Mouse (Mus musculus): ENCODE results near the gene Zrsr1. TPM values are rescaled to one million over a fixed set of nuclear protein-coding genes. Genes with fewer than 3 reads are reported as not detected.

Gene Zrsr1
- total RNA-seq, 2 experiments from 2014 or later: 10.2 to 11.6 TPM

DNA sequence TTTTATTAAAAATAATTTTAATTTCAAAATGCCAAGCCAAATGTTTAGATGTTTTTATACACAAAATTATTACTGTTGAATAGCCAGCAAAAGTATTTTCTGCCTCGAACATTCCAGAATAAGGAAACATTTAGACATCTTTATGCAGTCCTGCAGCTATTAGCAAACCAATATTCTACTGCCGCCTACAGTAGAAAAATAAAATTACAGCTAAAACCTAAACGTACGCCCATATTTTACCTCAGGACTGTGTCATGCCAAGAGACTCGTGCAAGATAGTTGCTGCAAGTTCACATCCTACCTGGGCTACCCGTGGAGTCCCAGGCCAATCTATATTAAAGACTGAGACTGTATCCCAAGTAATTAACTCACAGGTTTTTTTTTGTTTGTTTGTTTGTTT is 2.3 kb upstream of the Zrsr1 start:
- DNase-seq: no peak
- intact Hi-C loops (cut with DNase I): loop anchor here (10.0 kb wide), 1 partner anchor 745 kb away; no protein-coding TSS in a partner anchor

DNA sequence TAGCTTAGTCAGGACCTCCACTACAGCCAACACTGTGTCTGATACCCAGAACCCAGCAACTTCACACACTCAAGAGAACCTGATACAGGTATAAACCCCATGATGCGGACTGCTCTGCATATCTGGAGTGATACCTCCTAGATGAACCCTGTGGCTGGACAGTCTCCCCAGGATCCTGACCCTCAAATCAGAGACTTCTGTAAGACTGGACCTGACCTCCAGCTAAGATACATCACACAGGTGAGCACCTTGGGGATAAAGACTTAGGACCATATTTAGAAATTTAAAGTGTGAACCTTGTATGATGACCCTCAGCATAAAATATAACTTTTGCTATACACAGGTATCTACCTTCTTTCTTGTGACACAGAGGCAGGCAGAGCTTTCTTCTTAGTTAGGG is 1.3 kb upstream of the Zrsr1 start:
- no peak for DNase-seq
- intact Hi-C loops (cut with DNase I): no loop called here

DNA sequence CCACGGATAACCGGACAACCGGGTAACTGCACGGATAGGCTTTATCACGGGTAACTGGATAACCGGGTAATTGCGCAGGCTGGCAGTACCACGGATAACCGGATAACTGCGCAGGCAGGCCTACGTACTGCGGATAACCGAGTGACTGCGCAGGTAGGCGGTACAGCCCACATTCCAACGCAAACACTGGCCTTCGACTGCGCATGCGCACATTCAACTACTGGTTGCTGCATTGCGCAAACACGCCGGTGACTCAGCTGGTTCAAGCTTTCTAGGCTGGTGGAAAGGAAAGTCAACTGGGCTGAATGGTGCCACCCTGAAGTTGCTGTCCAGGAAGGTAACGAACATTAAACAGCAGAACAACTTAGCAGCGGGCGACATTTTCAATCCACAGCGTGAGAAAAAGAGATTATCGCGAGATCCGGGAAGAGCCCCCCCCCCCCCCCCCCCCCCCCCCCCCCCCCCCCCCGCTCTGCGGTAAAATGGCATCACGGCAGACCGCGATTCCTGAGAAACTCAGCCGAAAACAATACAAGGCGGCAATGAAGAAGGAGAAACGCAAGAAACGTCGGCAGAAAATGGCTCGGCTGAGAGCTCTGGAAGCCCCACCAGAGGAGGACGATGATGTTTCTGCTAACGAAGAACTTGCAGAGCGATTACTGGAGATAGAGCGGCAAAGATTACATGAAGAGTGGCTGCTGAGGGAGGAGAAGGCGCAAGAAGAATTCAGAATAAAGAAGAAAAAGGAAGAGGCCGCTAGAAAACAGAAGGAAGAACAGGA is 1.1 kb downstream of the Zrsr1 start:
- peak; percentile 75 to 82 for DNase-seq
- intact Hi-C loops (cut with DNase I): no loop called here

DNA sequence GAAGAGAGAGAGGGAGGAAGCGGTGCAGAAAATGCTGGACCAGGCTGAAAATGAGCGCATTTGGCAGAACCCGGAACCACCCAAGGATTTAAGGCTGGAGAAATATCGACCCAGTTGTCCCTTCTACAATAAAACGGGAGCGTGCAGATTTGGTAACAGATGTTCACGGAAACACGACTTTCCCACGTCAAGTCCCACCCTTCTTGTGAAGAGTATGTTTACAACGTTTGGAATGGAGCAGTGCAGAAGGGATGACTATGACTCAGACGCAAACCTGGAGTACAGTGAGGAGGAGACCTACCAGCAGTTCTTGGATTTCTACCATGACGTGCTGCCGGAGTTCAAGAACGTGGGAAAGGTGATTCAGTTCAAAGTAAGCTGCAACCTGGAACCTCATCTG is 1.8 kb downstream of the Zrsr1 start:
- intact Hi-C loops (cut with DNase I): no loop called here
- no peak for DNase-seq

DNA sequence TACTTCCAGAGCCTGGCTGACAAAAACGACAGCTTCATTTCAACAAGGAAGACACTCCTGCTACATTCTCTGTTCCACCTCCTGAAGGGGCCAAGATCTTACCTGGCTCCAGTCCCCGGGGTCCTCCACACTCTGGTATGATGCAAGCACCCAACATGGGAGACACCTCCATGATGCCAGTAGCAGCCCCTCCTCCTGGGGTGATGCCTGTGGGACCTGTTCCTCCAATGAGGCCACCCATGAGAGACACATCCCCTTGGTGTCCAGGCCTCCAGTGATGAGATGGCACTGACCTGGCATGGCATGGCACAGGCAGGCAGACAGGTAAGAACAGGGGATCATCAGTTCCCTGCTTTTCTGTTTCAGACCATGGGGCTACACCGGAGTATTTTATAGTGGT is 6.4 kb downstream of the Zrsr1 start:
- intact Hi-C loops (cut with DNase I): no loop called here
- no peak for DNase-seq

DNA sequence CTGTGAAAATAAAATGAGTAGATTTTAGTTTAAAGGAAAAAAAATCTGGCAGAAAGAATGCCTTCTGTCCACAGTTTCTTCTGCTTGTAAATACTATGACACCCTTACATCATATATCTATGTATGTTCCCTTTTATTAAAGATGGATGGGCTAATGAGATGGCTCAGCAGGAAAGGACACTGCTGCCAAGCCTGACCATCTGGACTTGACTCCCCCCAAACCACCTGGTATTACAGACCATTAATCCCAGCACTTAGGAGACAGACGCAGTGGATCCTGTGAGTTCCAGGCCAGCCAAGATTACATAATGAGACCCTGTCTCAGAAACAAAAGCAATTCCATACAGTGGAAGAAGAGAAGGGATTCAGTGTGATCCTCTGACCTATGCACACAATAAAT is 6.9 kb downstream of the Zrsr1 start:
- DNase-seq: no peak
- intact Hi-C loops (cut with DNase I): no loop called here

DNA sequence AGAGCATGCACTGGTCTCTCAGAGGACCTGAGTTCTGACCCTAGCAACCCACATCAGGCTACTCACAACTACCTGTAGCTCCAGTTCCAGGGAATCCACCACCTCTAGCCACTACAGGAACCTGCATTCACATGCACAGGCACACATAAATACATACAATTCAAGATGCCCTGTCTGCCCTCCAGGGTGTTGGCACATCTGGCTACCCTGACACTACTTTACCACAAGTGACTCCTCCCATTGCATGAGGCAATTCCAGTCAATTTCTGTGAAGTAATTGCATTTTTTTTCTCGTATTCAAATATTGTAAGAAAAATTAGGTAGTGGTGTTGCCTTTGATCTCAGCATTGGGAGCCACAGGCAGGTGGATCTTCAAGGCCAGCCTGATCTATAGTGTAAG is 7.4 kb downstream of the Zrsr1 start:
- no peak for DNase-seq
- intact Hi-C loops (cut with DNase I): no loop called here

DNA sequence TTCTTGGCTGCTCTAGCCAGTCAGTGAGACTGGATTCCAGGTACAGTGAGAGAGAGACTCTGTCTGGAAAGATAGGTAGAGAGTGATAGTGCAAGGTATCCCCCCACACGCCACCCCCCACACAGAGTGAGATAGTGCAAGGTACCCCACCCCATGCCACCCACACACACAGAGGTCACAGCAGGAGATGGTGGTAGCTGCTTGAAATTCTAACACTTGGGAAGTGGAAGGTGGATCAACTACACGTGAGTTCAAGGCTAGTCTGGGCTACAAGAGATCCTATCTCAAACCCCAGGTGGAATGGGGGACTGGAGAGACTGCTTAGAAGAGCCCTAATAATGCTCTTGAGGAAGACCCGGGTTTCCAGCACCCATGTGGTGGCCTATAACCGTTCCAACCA is 9.2 kb downstream of the Zrsr1 start:
- DNase-seq: no peak
- intact Hi-C loops (cut with DNase I): loop anchor here (10.0 kb wide), 3 partner anchors 466 to 584 kb away; partner anchors contain the start of genes Ahsa2 and Tmem17

DNA sequence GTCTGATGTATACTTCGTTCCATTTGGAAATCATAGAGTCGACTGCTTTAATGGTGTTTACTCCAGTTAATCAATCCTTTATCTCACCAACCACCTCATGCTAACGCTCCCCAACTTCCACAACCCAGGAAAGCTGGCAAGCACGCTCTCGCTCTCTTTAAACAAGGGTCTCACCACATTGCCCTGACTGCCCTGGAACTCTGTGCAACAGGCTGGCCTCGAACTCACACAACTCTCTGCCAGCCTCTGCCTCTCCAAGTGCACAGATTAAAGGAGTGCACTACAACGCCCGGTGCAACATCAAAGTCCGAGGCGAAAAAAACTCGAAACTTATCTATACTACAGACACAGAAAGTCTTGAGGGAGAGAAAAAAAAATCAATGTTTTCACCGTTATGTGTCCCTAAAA is 9.7 kb downstream of the Zrsr1 start:
- DNase-seq: peak in 1 of 2 experiments; percentile 35
- intact Hi-C loops (cut with DNase I): loop anchor here (10.0 kb wide), 3 partner anchors 467 to 583 kb away; partner anchors contain the start of genes Ahsa2 and Tmem17

DNA sequence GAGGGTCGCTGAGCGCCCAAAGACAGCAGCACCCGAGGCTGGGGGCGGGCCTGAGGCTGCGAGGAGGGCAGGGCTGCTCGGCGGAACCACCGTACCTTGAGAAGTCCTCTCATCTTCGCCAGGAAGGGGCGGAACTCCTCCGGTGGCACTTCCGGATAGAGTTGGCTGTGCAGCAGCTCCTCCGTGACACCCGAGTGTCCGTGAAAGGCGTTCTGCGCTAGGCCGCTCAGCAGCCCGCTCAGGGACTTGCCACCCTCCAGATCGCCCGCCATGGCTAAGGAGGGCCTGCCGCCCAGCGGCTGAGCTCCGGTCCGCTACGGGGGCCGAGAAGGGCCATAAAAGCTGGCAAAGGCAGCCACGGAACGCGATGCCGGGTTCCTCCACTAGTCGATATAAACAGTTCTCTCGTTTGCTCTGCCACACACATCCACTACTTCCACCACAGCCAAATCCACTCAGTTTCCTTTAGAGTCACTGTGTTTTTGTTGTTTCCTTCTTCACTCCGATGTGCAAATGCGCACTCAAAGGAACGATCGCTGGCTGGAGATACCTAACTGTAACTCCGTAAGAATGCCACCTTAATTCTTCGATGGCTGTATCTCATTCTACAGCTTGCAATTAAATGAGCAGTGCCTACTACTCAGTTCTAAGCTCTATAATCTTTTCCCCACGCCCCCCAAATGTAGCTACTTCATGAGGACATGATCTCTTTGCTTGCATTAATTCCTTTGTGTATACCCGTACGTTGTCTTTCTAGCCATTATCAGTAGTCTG is 10.4 kb downstream of the Zrsr1 start, which contains the start of the genes Gm28048 and Commd1:
Gene Gm28048, minus strand, starts transcription at position 107 of the 774 bp plus-strand sequence.
Gene Commd1, minus strand, starts transcription at position 399 of the 774 bp plus-strand sequence.
- intact Hi-C loops (cut with DNase I): loop anchor here (10.0 kb wide), 3 partner anchors 467 to 583 kb away; partner anchors contain the start of genes Ahsa2 and Tmem17
- peak; percentile 98 to 99 for DNase-seq

DNA sequence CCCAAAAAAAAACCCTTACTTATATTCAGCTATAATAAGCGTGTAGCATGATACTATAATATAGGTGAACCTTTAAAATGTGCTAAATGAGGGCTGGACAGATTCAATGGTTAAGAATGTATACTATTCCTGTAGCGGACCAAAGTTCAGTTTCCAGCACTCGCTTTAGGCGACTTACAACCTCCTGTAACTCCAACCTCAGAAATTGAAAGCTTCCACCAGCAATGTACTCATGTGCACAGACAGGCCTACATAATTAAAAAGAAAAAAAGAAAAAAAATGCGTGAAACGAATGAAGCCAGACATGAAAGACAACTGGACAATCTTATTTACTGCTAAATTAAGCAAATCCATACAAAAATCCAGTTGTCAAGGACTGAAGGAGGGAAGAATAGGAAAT is 11.0 kb downstream of the Zrsr1 start:
- DNase-seq: no peak
- intact Hi-C loops (cut with DNase I): loop anchor here (10.0 kb wide), 3 partner anchors 468 to 582 kb away; partner anchors contain the start of genes Ahsa2 and Tmem17

DNA sequence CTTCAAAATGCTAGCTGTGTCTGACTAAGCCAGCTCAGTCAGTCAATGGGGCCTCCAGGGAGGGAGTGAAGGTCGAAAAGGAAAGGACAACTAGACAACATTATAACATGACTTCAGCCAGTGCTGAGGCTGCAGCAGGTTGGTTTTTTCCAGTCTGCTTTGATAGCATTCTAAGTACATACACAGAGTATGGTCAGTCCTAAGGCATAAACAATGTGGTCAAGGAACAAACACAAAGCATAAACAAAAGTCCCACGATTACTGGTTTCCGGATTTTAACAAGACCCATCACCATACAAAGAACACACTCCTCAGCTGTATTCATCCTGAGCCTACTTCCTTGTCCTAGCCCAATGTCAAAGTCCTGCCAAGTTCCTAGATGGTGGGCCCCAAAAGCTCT is 13.7 kb downstream of the Zrsr1 start:
- intact Hi-C loops (cut with DNase I): loop anchor here (5.0 to 10.0 kb wide), 4 partner anchors 162 to 579 kb away; partner anchors contain the start of genes Ahsa2 and Tmem17
- no peak for DNase-seq

DNA sequence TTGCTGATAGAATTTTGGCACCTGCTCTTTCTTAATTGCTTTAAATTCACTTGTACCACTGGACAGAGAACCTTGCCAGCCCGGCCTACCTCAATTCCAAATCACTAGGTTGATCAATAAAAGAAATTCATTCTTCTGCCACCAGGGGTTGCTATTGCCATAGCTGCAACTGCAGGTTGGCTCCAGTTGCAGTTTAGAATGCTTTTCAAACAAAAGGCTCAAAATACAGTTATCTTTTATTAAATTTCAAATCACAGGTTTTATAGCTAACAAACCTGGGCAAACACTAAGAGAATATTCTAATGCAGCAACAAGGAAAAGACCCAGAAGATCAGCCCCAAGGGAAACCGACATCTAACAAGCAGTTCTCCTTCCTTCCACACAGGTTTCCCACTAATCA is 15.6 kb downstream of the Zrsr1 start:
- peak; percentile 39 to 67 for DNase-seq
- intact Hi-C loops (cut with DNase I): loop anchor here (2.0 to 10.0 kb wide), 5 partner anchors 160 to 577 kb away; partner anchors contain the start of genes Ahsa2 and Tmem17

DNA sequence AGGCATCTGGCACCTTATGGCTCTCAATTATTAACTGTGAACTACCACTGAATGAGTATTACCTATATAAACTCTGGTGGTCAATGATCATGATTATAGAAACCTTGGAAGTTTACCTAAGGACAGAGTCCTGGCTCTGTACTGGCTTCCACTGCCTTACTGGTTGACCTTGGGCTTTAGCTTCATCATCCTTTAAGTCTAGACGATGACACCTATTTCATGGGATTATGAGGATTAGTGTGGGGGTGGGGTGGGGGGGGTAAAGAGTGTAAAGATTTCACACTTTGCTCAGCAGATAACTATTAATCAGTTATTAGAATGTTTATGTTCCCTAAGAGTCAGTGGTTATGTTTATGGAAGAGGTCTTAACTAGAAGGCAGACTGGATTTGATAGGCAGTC is 18.0 kb downstream of the Zrsr1 start:
- intact Hi-C loops (cut with DNase I): loop anchor here (2.0 to 10.0 kb wide), 5 partner anchors 17 to 575 kb away; partner anchors contain the start of genes Ahsa2, Fam161a and Tmem17

DNA sequence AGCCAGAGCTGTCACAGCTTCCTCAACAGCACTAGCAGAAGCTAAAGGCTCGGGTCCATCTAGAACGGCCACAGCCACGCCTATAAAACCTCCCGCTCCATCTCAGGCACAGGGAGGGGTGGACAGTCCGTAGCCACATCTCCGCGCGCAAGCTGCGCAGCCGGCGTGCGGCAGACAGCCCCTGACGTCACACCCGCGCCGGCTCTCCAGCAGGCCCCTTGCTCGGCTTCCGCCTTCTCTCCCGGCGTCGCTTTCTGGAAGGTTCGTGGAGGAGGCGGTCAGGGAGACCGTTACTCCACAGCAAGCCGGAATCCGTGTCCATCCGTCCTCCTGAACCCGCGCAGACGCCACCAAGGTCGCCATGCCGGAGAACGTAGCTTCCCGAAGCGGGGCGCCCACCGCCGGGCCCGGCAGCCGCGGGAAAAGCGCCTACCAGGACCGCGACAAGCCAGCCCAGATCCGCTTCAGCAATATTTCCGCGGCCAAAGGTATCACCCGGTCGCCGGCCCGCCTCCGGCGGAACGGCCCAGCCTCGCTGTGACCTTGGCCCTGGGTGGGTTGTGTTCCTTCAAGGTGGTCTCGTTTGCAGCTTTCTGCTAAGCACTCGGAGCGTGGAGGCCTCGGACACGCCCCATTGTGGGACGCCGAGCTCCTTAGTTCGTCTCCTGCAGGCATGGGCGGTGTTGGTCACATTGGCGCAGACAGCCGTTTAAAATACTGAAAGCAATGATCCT is 18.8 kb downstream of the Zrsr1 start, which contains the start of gene Cct4:
Gene Cct4, plus strand, starts transcription at position 127 of the 734 bp plus-strand sequence.
- DNase-seq: peak; percentile 95 to 96
- intact Hi-C loops (cut with DNase I): loop anchor here (2.0 kb wide), 1 partner anchor 16 kb away; the partner anchor contains the start of gene Fam161a

More for the DNA sequence above, 18.0 kb downstream of the Zrsr1 start:
- DNase-seq: no peak

DNA sequence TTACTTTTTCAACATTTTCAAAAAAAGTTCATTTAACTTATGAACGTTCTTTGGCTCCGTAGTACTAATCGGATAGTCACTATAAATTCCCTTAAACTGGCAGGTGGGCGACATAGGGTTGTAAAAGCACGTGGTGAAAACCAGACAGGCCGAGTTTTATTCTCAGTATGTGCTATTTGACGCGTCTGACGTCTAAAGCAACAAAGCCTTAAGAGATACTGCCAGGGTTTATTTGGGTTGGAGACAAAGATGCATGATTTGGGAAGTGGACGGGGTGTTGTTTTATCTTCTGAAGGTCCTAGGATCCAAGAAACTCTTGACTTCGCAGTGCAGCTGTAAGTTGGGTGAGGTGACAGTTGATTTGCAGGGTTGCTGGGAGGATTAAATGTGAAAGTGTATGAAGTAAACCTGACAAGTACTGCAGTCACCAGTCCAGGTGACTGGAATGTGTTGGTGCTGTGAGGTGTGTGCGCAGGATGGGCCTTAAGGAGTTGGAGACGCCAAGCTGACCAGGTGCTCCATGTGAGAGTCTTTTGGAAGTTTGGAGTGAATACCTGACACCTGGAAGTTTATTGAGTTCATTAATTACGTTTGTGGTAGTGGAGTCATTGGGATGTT is 19.5 kb downstream of the Zrsr1 start:
- intact Hi-C loops (cut with DNase I): loop anchor here (2.0 kb wide), 1 partner anchor 15 kb away; the partner anchor contains the start of gene Fam161a
- DNase-seq: no peak

DNA sequence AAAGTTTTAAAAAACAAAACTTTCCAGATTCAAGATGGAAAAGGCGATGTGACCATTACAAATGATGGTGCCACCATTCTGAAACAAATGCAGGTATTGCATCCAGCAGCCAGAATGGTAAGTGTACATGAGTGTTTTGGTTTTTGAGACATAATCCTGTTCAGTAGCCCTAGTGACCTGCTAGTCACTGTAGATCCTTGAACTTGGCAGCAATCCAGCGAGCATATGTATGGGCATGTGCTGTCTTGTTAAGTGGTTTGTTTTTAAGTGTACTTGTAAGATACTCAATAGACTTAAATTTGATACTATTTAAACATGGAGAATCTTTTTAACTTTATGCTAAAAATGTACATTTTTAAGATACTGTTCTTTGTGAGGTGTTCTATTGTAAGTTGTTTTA is 22.5 kb downstream of the Zrsr1 start:
- intact Hi-C loops (cut with DNase I): loop anchor here (2.0 kb wide), 1 partner anchor 263 kb away; the partner anchor contains the start of gene Xpo1
- DNase-seq: no peak

DNA sequence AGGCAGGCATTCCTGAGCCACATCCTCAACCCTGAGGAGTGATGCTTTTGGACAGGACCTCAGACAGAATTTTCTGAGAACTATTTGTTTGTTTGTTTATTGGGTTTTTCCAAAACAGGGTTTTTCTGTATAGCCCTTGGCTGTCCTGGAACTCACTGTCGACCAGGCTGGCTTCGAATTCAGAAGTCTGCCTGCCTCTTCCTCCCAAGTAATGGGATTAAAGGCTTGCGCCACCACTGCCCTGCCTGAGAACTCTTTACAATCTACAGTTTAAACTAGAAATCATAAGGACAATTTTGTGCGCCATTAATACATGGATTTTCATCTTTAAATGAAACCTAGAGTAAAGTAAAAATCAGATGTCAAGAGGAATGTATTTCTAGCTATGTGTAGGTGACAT is 23.7 kb downstream of the Zrsr1 start:
- intact Hi-C loops (cut with DNase I): loop anchor here (2.0 kb wide), 1 partner anchor 261 kb away; the partner anchor contains the start of gene Xpo1
- DNase-seq: no peak

DNA sequence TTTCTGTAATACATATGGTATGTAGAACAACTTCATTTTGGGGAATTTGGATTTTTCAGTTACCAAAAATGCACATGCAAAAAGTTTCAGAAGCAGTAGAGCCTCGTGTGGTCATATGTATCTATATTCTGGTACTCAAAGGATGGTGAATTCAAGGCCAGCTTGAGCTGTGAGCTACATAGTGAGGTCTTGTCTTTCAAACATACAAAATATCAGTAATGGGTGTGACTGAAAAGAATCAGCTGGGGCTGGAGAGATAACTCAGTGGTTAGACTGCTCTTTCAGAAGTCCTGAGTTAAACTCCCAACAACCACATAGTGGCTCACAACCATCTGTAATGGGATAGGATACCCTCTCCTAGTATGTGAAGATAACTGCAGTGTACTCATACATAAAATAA is 26.5 kb downstream of the Zrsr1 start:
- no peak for DNase-seq
- intact Hi-C loops (cut with DNase I): no loop called here
